Mouse (Mus musculus) NIH3T3 (cell line): ENCODE data around the gene E4f1.
A peak's percentile ranks its signal among the peaks of the same experiment; 100 is the strongest.

Experiments
- DNase-seq: peaks from one replicate; pipeline ENCODE4 v3.0.0-alpha.2; 2012; ENCODE audit warnings: low read depth

The E4f1 gene

GRCm38 (mm10) chr17:24415011-24415410 is 55.1 kb downstream of the E4f1 start:
- DNase-seq, result no peak

DNA sequence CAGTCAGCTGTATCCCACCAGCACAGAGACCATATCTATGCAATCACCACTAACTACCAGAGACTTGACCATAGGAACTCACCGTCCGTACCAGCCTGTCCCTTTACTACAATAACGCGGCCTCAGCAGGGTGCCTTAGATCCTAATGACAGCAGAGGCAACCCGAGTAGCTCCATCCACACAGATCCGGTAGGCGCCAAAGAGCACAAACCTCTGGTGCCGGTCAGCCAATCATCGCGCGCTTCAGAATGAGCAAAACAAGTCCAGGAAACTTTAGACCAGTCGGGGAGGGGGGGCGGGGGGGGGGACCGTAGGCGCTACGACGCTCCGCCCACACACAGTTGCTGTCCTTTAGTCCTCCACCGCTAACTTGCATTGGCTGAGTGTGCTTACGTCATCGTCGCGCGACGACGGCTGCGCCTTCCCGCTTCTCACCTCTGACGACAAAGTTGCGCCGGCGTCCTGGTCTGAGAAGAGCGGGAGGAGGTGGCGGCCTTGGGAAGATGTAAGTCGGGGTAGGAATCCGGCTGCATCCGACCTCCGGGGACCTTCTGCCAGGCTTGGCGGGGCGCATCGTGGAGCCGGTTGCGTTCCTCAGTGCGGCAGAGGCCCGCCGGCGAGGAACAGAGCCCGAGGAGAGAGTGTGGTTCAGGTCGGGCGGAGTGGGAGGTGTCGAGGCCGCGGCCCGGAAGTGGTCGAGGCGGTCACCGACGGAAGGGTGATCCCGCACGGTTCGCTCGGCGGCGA is 55.7 kb downstream of the E4f1 start, which contains the start of gene Rnps1:
Gene Rnps1 (plus strand): TSS at position 336 of the 747 bp plus-strand sequence.
- peak; percentile 100 for DNase-seq

DNA sequence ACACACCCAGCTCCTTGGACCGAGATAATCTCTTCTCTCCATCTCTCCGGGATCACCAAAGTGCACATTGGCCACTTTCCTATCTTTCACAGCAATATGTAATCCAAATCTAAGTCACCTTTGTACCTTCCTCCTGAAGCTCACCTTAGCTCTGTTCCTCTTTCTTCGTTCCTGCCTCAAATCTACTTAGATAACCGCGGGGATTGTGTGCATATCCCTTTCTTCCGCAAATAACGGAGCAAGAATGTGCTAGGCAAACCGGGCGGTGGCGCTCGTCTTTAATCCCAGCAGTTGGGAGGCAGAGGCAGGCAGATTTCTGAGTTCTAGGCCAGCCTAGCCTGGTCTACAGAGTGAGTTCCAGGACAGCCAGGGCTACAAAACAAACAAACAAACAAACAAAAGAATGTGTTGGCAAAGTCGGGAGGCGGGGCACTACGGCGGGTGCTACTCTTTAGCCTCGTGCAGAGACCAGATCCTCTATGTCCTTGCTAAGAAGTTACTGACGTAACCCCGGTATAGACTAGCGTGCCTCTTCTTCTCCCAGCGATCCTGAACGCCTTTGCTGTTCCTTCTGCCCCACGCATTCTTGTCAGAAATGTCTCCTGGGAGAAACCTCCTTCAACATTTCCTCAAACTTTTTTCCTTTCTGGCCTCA is 56.4 kb downstream of the E4f1 start:
- DNase-seq, result no peak

DNA sequence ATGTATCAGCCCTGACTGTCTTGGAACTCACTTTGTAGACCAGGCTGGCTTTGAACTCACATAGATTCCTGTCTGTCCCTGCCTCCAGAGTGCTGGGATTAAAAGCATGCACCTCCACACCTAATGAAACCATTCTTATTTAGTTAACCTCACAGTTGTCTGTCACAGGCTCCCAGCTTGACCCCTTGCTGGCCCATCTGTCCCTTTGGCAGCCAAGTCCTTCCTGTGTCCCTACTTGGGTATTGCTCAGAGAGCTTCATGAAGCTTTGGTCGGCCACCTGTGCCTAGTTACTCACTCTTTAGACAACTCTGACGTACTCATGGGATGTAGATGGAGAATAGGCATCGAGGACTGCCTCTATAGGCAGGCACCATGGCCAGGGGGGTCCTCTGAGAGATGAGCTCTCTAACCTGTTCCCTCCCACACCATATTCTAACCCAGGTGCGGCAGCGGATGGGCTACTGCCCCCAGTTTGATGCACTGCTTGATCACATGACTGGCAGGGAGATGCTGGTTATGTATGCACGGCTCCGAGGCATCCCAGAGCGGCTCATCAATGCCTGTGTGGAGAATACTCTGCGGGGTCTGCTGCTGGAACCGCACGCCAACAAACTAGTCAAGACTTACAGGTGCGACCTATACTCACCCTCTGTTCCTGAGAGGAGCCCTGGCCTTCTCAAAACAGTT is 62.9 kb downstream of the E4f1 start:
- DNase-seq, result no peak

GRCm38 (mm10) chr17:24402371-24402770 is 67.7 kb downstream of the E4f1 start:
- DNase-seq, result peak; percentile 57

DNA sequence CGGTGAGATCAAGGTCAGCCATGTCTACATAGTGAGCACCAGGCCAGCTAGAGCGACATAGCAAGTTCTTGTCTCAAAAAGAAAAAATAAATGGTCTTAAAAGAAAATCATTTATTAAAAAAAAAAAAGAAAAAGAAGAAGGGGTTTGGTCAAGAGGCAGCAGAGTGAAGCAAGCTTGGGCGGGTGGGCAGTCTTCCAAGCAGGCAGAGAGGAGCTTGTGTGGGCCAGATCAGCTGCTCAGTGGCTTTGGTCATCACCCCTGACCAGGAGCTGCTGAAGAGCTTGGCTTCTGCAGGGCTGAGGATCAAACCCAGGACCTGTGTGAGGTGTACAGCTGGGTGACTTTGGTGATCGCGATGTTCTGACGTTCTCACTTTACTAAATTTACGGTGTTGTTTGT is 75.7 kb downstream of the E4f1 start:
- peak; percentile 20 for DNase-seq
